Mouse (Mus musculus): ENCODE results near the gene Sorcs3. TPM values are rescaled to one million over a fixed set of nuclear protein-coding genes. Genes with fewer than 3 reads are reported as not detected.

Sorcs3 gene
- polyA plus RNA-seq, 1 experiment from 2014 or later: 0.94 TPM

DNA sequence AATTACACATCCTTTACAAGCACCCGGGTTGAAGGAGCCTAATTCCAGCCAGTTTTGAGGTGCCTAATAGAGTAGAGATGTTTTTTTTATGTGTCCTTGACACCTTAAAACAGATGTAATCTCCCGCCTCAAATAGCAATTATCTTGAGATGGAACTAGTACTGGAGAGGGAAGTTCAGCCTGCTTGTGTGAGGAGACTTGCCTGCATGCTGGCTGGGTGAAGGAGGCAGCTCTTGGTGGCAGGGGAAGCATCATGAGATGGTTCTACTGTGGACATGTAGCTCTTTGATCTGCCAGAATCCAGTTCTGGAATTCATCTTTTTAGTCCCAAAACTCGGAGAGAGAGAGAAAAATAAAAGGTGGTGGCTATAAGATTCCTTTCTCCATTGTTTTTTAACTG, 38.2 kb downstream of the Sorcs3 start:
- Histone ChIP-seq H3K4me1 (ENCODE audit: control insufficient read depth, insufficient read depth, low read length) (no peaks in the 10 kb centered on the region), H3K27ac (replicated peaks; ENCODE audit: low read depth, low read length) (no peak overlapping the region), H3K4me3 (ENCODE audit: low read depth, low read length) (no peak overlapping the region), H3K27me3 (ENCODE audit: control insufficient read depth, insufficient read depth, low read length) (no peaks in the 10 kb centered on the region), H3K4me2 (ENCODE audit: low read depth, low read length) (no peak overlapping the region), H3K9ac (replicated peaks; ENCODE audit: low read length) (no peak overlapping the region), H3K9me3 (replicated peaks; ENCODE audit: control insufficient read depth, low read length) (no peaks in the 10 kb centered on the region), H3K36me3 (replicated peaks; ENCODE audit: control insufficient read depth, insufficient read depth, low read depth, low read length) (no peaks in the 10 kb centered on the region)
- ATAC-seq (replicated peaks; ENCODE audit: insufficient number of reproducible peaks, low FRiP score, low TSS enrichment, low read depth): no peak
- no peak for DNase-seq (ENCODE audit: low spot score)
- WGBS: 79% methylated on average over 3 of the region's 3 CpGs

DNA sequence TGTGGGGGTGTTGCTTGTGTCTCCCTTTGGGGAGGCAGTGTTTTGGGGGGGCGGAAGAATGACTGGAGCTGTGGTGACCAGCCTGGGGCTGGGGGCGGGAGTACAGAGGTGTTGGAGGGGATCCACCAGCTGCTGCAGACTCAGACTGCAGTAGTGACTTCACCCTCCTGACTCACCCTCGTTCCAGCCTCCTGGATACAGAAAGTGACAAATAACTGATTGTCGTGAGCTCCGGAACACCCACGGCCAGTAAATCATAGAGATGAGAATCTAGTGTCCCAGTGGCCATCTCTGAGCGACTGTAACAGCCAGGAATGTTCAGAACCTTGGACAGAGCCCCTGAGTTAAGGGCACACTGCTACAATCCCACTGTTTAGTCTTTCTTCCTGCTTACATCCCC, 53.4 kb downstream of the Sorcs3 start:
- Histone ChIP-seq H3K27ac (replicated peaks; ENCODE audit: low read depth, low read length) (no peak overlapping the region), H3K27me3 (ENCODE audit: control insufficient read depth, insufficient read depth, low read length) (no peaks in the 10 kb centered on the region), H3K9me3 (replicated peaks; ENCODE audit: control insufficient read depth, low read length) (no peaks in the 10 kb centered on the region), H3K36me3 (replicated peaks; ENCODE audit: control insufficient read depth, insufficient read depth, low read depth, low read length) (no peaks in the 10 kb centered on the region), H3K4me2 (ENCODE audit: low read depth, low read length) (no peak overlapping the region), H3K4me1 (ENCODE audit: control insufficient read depth, insufficient read depth, low read length) (no peaks in the 10 kb centered on the region), H3K9ac (replicated peaks; ENCODE audit: low read length) (no peak overlapping the region), H3K4me3 (ENCODE audit: low read depth, low read length) (no peak overlapping the region)
- ATAC-seq (replicated peaks; ENCODE audit: insufficient number of reproducible peaks, low FRiP score, low TSS enrichment, low read depth): no peak
- peak; percentile 73 for DNase-seq (ENCODE audit: low spot score)
- WGBS: 68% methylated on average over 7 of the region's 7 CpGs

DNA sequence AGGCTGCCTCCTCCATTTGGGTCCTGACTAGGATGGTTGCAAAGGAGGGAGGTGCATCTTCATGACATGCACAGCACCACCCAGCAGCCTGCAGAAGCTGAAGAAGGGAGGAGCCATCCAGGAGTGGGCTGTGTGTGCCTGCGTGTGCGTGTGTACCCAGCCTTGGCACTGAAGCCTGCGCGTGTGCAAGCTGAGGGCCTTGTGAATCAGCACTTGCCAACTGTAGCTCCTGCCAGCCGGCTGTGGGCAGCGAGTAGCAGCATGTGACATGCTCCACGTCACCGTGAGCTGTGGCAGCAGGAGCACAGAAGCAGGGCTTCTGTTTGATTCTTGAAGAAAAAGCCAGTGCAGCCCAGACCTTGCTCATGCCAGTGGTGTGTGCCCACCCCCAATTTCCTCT, 54.8 kb downstream of the Sorcs3 start:
- Histone ChIP-seq H3K4me1 (ENCODE audit: control insufficient read depth, insufficient read depth, low read length) (no peaks in the 10 kb centered on the region), H3K4me3 (ENCODE audit: low read depth, low read length) (no peak overlapping the region), H3K4me2 (ENCODE audit: low read depth, low read length) (no peak overlapping the region), H3K9ac (replicated peaks; ENCODE audit: low read length) (no peak overlapping the region), H3K9me3 (replicated peaks; ENCODE audit: control insufficient read depth, low read length) (no peaks in the 10 kb centered on the region), H3K36me3 (replicated peaks; ENCODE audit: control insufficient read depth, insufficient read depth, low read depth, low read length) (no peaks in the 10 kb centered on the region), H3K27me3 (ENCODE audit: control insufficient read depth, insufficient read depth, low read length) (no peaks in the 10 kb centered on the region), H3K27ac (replicated peaks; ENCODE audit: low read depth, low read length) (no peak overlapping the region)
- ATAC-seq (replicated peaks; ENCODE audit: insufficient number of reproducible peaks, low FRiP score, low TSS enrichment, low read depth) (no peak), DNase-seq (ENCODE audit: low spot score) (no peak)
- WGBS: 81% methylated on average over 8 of the region's 8 CpGs

DNA sequence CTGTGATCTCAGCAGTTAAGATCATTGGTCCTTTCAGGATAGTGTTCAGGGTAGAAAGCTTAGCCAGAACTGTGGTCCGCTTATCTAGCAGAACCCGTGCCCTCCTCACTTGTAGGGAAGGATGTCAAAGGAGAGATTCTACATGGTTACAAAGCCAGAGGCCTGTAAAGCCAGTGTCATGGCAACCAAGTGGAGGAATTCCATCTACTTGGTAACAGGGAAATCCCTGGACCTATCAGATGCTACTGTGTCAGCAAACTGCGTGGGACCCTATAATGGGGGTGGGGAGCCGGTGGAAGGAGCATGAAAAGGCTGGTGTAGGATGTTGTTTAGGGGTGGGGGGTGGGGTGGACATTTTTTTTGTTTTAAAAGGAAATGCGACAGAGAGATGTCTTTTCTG, 57.9 kb downstream of the Sorcs3 start:
- Histone ChIP-seq H3K27ac (replicated peaks; ENCODE audit: low read depth, low read length) (no peak overlapping the region), H3K4me1 (ENCODE audit: control insufficient read depth, insufficient read depth, low read length) (no peaks in the 10 kb centered on the region), H3K36me3 (replicated peaks; ENCODE audit: control insufficient read depth, insufficient read depth, low read depth, low read length) (no peaks in the 10 kb centered on the region), H3K27me3 (ENCODE audit: control insufficient read depth, insufficient read depth, low read length) (no peaks in the 10 kb centered on the region), H3K4me2 (ENCODE audit: low read depth, low read length) (no peak overlapping the region), H3K9me3 (replicated peaks; ENCODE audit: control insufficient read depth, low read length) (no peaks in the 10 kb centered on the region), H3K4me3 (ENCODE audit: low read depth, low read length) (no peak overlapping the region), H3K9ac (replicated peaks; ENCODE audit: low read length) (no peak overlapping the region)
- no peak for ATAC-seq (replicated peaks; ENCODE audit: insufficient number of reproducible peaks, low FRiP score, low TSS enrichment, low read depth)
- DNase-seq (ENCODE audit: low spot score): no peak
- 68% methylated on average over 5 of the region's 5 CpGs for WGBS

DNA sequence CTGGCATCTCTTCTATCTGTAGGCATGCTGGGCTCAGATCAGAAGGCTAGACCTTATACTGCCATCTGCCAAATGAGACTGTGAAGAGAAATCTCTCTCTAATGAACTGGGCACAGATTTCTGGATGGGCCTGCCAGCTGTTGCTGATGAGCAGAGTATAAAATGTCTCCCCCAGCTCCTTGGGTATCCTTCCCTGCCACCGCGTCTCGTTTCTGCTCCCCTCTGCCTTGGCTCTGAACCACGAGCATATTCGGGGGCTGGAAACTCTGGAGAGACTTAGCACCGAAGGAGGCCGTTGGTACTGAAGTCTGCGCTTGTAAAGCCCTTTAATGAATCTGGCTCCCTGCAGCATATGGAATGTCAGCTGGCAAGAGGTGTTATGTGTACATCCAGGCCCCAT, 74.4 kb downstream of the Sorcs3 start:
- H3K9ac ChIP-seq (replicated peaks; ENCODE audit: low read length): no peak overlapping the region
- H3K9me3 ChIP-seq (replicated peaks; ENCODE audit: control insufficient read depth, low read length): no peaks in the 10 kb centered on the region
- no peaks in the 10 kb centered on the region for H3K4me1 ChIP-seq (ENCODE audit: control insufficient read depth, insufficient read depth, low read length)
- 71% methylated on average over 8 of the region's 8 CpGs for WGBS
- ATAC-seq (replicated peaks; ENCODE audit: insufficient number of reproducible peaks, low FRiP score, low TSS enrichment, low read depth) (no peak), DNase-seq (ENCODE audit: low spot score) (no peak)
- H3K4me3 ChIP-seq (ENCODE audit: low read depth, low read length): no peak overlapping the region
- no peak overlapping the region for H3K27ac ChIP-seq (replicated peaks; ENCODE audit: low read depth, low read length)
- H3K27me3 ChIP-seq (ENCODE audit: control insufficient read depth, insufficient read depth, low read length): no peaks in the 10 kb centered on the region
- no peaks in the 10 kb centered on the region for H3K36me3 ChIP-seq (replicated peaks; ENCODE audit: control insufficient read depth, insufficient read depth, low read depth, low read length)
- H3K4me2 ChIP-seq (ENCODE audit: low read depth, low read length): no peak overlapping the region

GRCm38 (mm10) chr19:48282250-48282649, 76.4 kb downstream of the Sorcs3 start:
- Histone ChIP-seq H3K4me3 (ENCODE audit: low read depth, low read length) (no peak overlapping the region), H3K4me1 (ENCODE audit: control insufficient read depth, insufficient read depth, low read length) (no peaks in the 10 kb centered on the region), H3K9ac (replicated peaks; ENCODE audit: low read length) (no peak overlapping the region), H3K27ac (replicated peaks; ENCODE audit: low read depth, low read length) (no peak overlapping the region), H3K27me3 (ENCODE audit: control insufficient read depth, insufficient read depth, low read length) (no peaks in the 10 kb centered on the region), H3K4me2 (ENCODE audit: low read depth, low read length) (no peak overlapping the region), H3K36me3 (replicated peaks; ENCODE audit: control insufficient read depth, insufficient read depth, low read depth, low read length) (no peaks in the 10 kb centered on the region), H3K9me3 (replicated peaks; ENCODE audit: control insufficient read depth, low read length) (no peaks in the 10 kb centered on the region)
- no peak for DNase-seq (ENCODE audit: low spot score)
- WGBS: 76% methylated on average over 6 of the region's 6 CpGs
- ATAC-seq (replicated peaks; ENCODE audit: insufficient number of reproducible peaks, low FRiP score, low TSS enrichment, low read depth): no peak

- Histone ChIP-seq H3K4me1 (ENCODE audit: control insufficient read depth, insufficient read depth, low read length) (no peaks in the 10 kb centered on the region), H3K36me3 (replicated peaks; ENCODE audit: control insufficient read depth, insufficient read depth, low read depth, low read length) (no peaks in the 10 kb centered on the region), H3K27ac (replicated peaks; ENCODE audit: low read depth, low read length) (no peak overlapping the region), H3K9me3 (replicated peaks; ENCODE audit: control insufficient read depth, low read length) (no peaks in the 10 kb centered on the region), H3K27me3 (ENCODE audit: control insufficient read depth, insufficient read depth, low read length) (no peaks in the 10 kb centered on the region), H3K4me3 (ENCODE audit: low read depth, low read length) (no peak overlapping the region), H3K4me2 (ENCODE audit: low read depth, low read length) (no peak overlapping the region), H3K9ac (replicated peaks; ENCODE audit: low read length) (no peak overlapping the region)
- 46% methylated on average over 4 of the region's 4 CpGs for WGBS
- ATAC-seq (replicated peaks; ENCODE audit: insufficient number of reproducible peaks, low FRiP score, low TSS enrichment, low read depth) (0 out of 2 replicates have a peak, but pooled peaks have one; percentile 34), DNase-seq (ENCODE audit: low spot score) (no peak)
These were observed 77.4 kb downstream of the Sorcs3 start for GRCm38 (mm10) chr19:48283217-48283616.

GRCm38 (mm10) chr19:48285602-48286225, 79.9 kb downstream of the Sorcs3 start:
- Histone ChIP-seq H3K9me3 (replicated peaks; ENCODE audit: control insufficient read depth, low read length) (no peaks in the 10 kb centered on the region), H3K4me3 (ENCODE audit: low read depth, low read length) (no peak overlapping the region), H3K4me1 (ENCODE audit: control insufficient read depth, insufficient read depth, low read length) (no peaks in the 10 kb centered on the region), H3K27ac (replicated peaks; ENCODE audit: low read depth, low read length) (no peak overlapping the region), H3K36me3 (replicated peaks; ENCODE audit: control insufficient read depth, insufficient read depth, low read depth, low read length) (no peaks in the 10 kb centered on the region), H3K9ac (replicated peaks; ENCODE audit: low read length) (no peak overlapping the region), H3K27me3 (ENCODE audit: control insufficient read depth, insufficient read depth, low read length) (no peaks in the 10 kb centered on the region), H3K4me2 (ENCODE audit: low read depth, low read length) (no peak overlapping the region)
- no peak for DNase-seq (ENCODE audit: low spot score)
- ATAC-seq (replicated peaks; ENCODE audit: insufficient number of reproducible peaks, low FRiP score, low TSS enrichment, low read depth): no peak
- 79% methylated on average over 10 of the region's 10 CpGs for WGBS

All from embryonic facial prominence, embryonic 11.5 days (tissue).